Mouse (Mus musculus) liver, postnatal 0 days (tissue): ENCODE data around the gene Nsg2. TPM values are rescaled to one million over a fixed set of nuclear protein-coding genes. Genes with fewer than 3 reads are reported as not detected.

Experiments used
- ATAC-seq: fragments of 200-750 bp; cut with Nextera tagmentation; 2 replicates; pipeline ENCODE4 v1.8.0; 2017; ENCODE audit warnings: mild to moderate bottlenecking, moderate library complexity
- DNase-seq: peaks from one replicate; pipeline ENCODE4 v3.0.0-alpha.2; 2016
- H3K27ac ChIP-seq: fragments of 300-500 bp; sonication (generic); 2 replicates; pipeline ENCODE4 v1.5.1; 2014; ENCODE audit warnings: antibody characterized with exemption, moderate library complexity, mild to moderate bottlenecking, low read depth
- H3K27me3 ChIP-seq: fragments of 300-500 bp; sonication (generic); 2 replicates; pipeline ENCODE4 v1.6.1; 2014; ENCODE audit warnings: low read length, control low read depth, mixed read lengths; ENCODE audit not compliant: insufficient read depth
- H3K36me3 ChIP-seq: fragments of 300-500 bp; sonication (generic); replicated peaks from 2 replicates; pipeline ENCODE4 v1.6.1; 2014; ENCODE audit warnings: mild to moderate bottlenecking, control low read depth, low read length, moderate library complexity, mixed read lengths; ENCODE audit not compliant: insufficient read depth
- H3K4me1 ChIP-seq: fragments of 300-500 bp; sonication (generic); 2 replicates; pipeline ENCODE4 v1.6.1; 2014; ENCODE audit warnings: antibody characterized with exemption, mild to moderate bottlenecking, control low read depth; ENCODE audit not compliant: insufficient read depth
- H3K4me2 ChIP-seq: fragments of 300-500 bp; sonication (generic); 2 replicates; pipeline ENCODE4 v1.6.1; 2014; ENCODE audit warnings: low read depth, mild to moderate bottlenecking, low read length, moderate library complexity, mixed read lengths
- H3K4me3 ChIP-seq: fragments of 300-500 bp; sonication (generic); 2 replicates; pipeline ENCODE4 v1.5.1; 2014; ENCODE audit warnings: low read depth, low read length
- H3K9ac ChIP-seq: fragments of 300-500 bp; sonication (generic); replicated peaks from 2 replicates; pipeline ENCODE4 v1.6.1; 2014; ENCODE audit warnings: mild to moderate bottlenecking, moderate library complexity
- H3K9me3 ChIP-seq: fragments of 300-500 bp; sonication (generic); 2 replicates; pipeline ENCODE4 v1.6.1; 2016; ENCODE audit warnings: mild to moderate bottlenecking, control low read depth, low read length, mixed read lengths
- CTCF ChIP-seq: sonication (generic); IDR thresholded peaks from 2 replicates; pipeline ENCODE4 v1.5.1; 2016; ENCODE audit warnings: antibody characterized with exemption, low read depth
- EP300 ChIP-seq: IDR thresholded peaks from 2 replicates; pipeline ENCODE4 v1.6.1; 2016; ENCODE audit warnings: antibody characterized with exemption, low read depth, mild to moderate bottlenecking
- WGBS: fragments of 180-500 bp; shearing (Covaris S2); extraction: QIAGEN DNeasy Blood & Tissue Kit; methylation state at CpG from one replicate; pipeline ENCODE4 v1.1.7; 2014; ENCODE audit not compliant: insufficient replicate concordance; 5-methylcytosine and 5-hydroxymethylcytosine counted together
- polyA plus RNA-seq: library from polyadenylated mRNA; unstranded; fragments of >200 nt; fragmentation: Nextera tagmentation; extraction: Ambion mirVana; gene quantifications from 2 replicates; pipeline ENCODE4 v1.2.1, GENCODE M21; 2015

Nsg2 gene
- polyA plus RNA-seq, 1 experiment from 2014 or later = not detected

GRCm38 (mm10) chr11:32087376-32087775 lies 87.1 kb downstream of the Nsg2 start:
- H3K9me3 ChIP-seq = no peaks in the 10 kb centered on the region
- 48% methylated on average over 2 of the region's 2 CpGs for WGBS
- no peak for DNase-seq
- no peaks in the 10 kb centered on the region for H3K36me3 ChIP-seq
- no peak for ATAC-seq
- no peak overlapping the region for H3K4me2 ChIP-seq
- H3K27me3 ChIP-seq = no peaks in the 10 kb centered on the region
- H3K4me3 ChIP-seq = no peak overlapping the region
- TF ChIP-seq EP300 = no peak
- no peak for TF ChIP-seq CTCF
- H3K27ac ChIP-seq = no peak overlapping the region
- H3K9ac ChIP-seq = no peak overlapping the region
- no peaks in the 10 kb centered on the region for H3K4me1 ChIP-seq

GRCm38 (mm10) chr11:32087779-32088442 lies 87.6 kb downstream of the Nsg2 start:
- no peaks in the 10 kb centered on the region for H3K27me3 ChIP-seq
- 76% methylated on average over 9 of the region's 9 CpGs for WGBS
- H3K4me2 ChIP-seq = no peak overlapping the region
- no peaks in the 10 kb centered on the region for H3K36me3 ChIP-seq
- H3K4me3 ChIP-seq = no peak overlapping the region
- H3K27ac ChIP-seq = no peak overlapping the region
- no peaks in the 10 kb centered on the region for H3K9me3 ChIP-seq
- TF ChIP-seq CTCF = no peak
- TF ChIP-seq EP300 = no peak
- DNase-seq (no peak), ATAC-seq (no peak)
- H3K9ac ChIP-seq = no peak overlapping the region
- no peaks in the 10 kb centered on the region for H3K4me1 ChIP-seq

- TF ChIP-seq CTCF (no peak), EP300 (no peak)
- no peak overlapping the region for H3K4me3 ChIP-seq
- no peaks in the 10 kb centered on the region for H3K9me3 ChIP-seq
- H3K4me2 ChIP-seq = no peak overlapping the region
- no peak overlapping the region for H3K27ac ChIP-seq
- no peaks in the 10 kb centered on the region for H3K36me3 ChIP-seq
- ATAC-seq (no peak), DNase-seq (no peak)
- H3K27me3 ChIP-seq = no peaks in the 10 kb centered on the region
- H3K4me1 ChIP-seq = no peaks in the 10 kb centered on the region
- 76% methylated on average over 4 of the region's 4 CpGs for WGBS
- no peak overlapping the region for H3K9ac ChIP-seq
These were observed 95.5 kb downstream of the Nsg2 start for GRCm38 (mm10) chr11:32095793-32096192.

- TF ChIP-seq CTCF (no peak), EP300 (no peak)
- WGBS = 70% methylated on average over 6 of the region's 6 CpGs
- H3K4me1 ChIP-seq = no peaks in the 10 kb centered on the region
- H3K27ac ChIP-seq = no peak overlapping the region
- no peak overlapping the region for H3K4me2 ChIP-seq
- no peak overlapping the region for H3K9ac ChIP-seq
- ATAC-seq = no peak
- no peak for DNase-seq
- no peaks in the 10 kb centered on the region for H3K36me3 ChIP-seq
- H3K9me3 ChIP-seq = no peaks in the 10 kb centered on the region
- H3K4me3 ChIP-seq = no peak overlapping the region
- no peaks in the 10 kb centered on the region for H3K27me3 ChIP-seq
These were observed 96.1 kb downstream of the Nsg2 start for GRCm38 (mm10) chr11:32096346-32096745.

- no peak overlapping the region for H3K9ac ChIP-seq
- H3K4me3 ChIP-seq = no peak overlapping the region
- ATAC-seq (no peak), DNase-seq (no peak)
- H3K36me3 ChIP-seq = no peaks in the 10 kb centered on the region
- H3K4me1 ChIP-seq = 0 out of 2 replicates have a peak, but pooled peaks cover 2% of the 10 kb centered on the region
- no peak overlapping the region for H3K27ac ChIP-seq
- H3K4me2 ChIP-seq = no peak overlapping the region
- whole genome bisulfite sequencing = 51% methylated on average over 3 of the region's 3 CpGs
- 0 out of 2 replicates have a peak, but pooled peaks cover 3% of the 10 kb centered on the region for H3K27me3 ChIP-seq
- TF ChIP-seq EP300 (no peak), CTCF (no peak)
- no peaks in the 10 kb centered on the region for H3K9me3 ChIP-seq
These were observed 100.9 kb downstream of the Nsg2 start for GRCm38 (mm10) chr11:32101059-32101632.

- H3K27ac ChIP-seq = no peak overlapping the region
- WGBS = 11% methylated on average over 12 of the region's 12 CpGs
- H3K4me2 ChIP-seq = no peak overlapping the region
- no peak overlapping the region for H3K9ac ChIP-seq
- DNase-seq (no peak), ATAC-seq (no peak)
- H3K9me3 ChIP-seq = no peaks in the 10 kb centered on the region
- H3K27me3 ChIP-seq = 0 out of 2 replicates have a peak, but pooled peaks cover 3% of the 10 kb centered on the region
- H3K4me1 ChIP-seq = 0 out of 2 replicates have a peak, but pooled peaks cover 2% of the 10 kb centered on the region
- no peaks in the 10 kb centered on the region for H3K36me3 ChIP-seq
- TF ChIP-seq CTCF (no peak), EP300 (no peak)
- no peak overlapping the region for H3K4me3 ChIP-seq
These were observed 102.7 kb downstream of the Nsg2 start for GRCm38 (mm10) chr11:32102976-32103375.
